Mouse (Mus musculus) brain, embryonic 14.5 days (tissue): Measurements from ENCODE around the gene Rag2. TPM values are rescaled to one million over a fixed set of nuclear protein-coding genes. Genes with fewer than 3 reads are reported as not detected.

Experiments
- DNase-seq: peaks from one replicate; pipeline ENCODE4 v3.0.0-alpha.2; 2011; ENCODE audit warnings: low read depth
- CTCF ChIP-seq: fragments of 200-500 bp; IDR thresholded peaks from 2 replicates; pipeline ENCODE4 v1.5.1; 2012; ENCODE audit warnings: inconsistent platforms, mild to moderate bottlenecking, moderate library complexity, borderline replicate concordance; ENCODE audit not compliant: insufficient read depth, insufficient read length; ENCODE audit errors: extremely low read depth
- POLR2A ChIP-seq: fragments of 200-500 bp; IDR thresholded peaks from 2 replicates; pipeline ENCODE4 v1.6.1; 2012; ENCODE audit warnings: mild to moderate bottlenecking, inconsistent platforms, borderline replicate concordance; ENCODE audit not compliant: poor library complexity, insufficient read depth, insufficient read length, severe bottlenecking; ENCODE audit errors: extremely low read depth
- polyA plus RNA-seq: library from polyadenylated mRNA; depleted of rRNA; stranded (reverse); fragments of >200 nt; gene quantifications from 2 replicates; pipeline ENCODE4 v1.2.3, GENCODE M21; 2012; rRNA removed

Gene Rag2
- polyA plus RNA-seq, 1 experiment, result 0.03 TPM

- DNase-seq, result no peak
- TF ChIP-seq POLR2A, result no peak
- no peak for TF ChIP-seq CTCF
These were observed 49.0 kb downstream of the Rag2 start for GRCm38 (mm10) chr2:101673547-101673946.

GRCm38 (mm10) chr2:101678236-101679021, 53.9 kb downstream of the Rag2 start, which contains the start of gene Traf6:
Gene Traf6, plus strand, starts transcription at chr2:101678429.
- DNase-seq, result peak; percentile 94
- TF ChIP-seq POLR2A, result peak; percentile 84
- peak; percentile 63 for TF ChIP-seq CTCF

- TF ChIP-seq CTCF, result no peak
- TF ChIP-seq POLR2A, result no peak
- peak; percentile 43 for DNase-seq
These were observed 54.8 kb downstream of the Rag2 start for GRCm38 (mm10) chr2:101679164-101679784.

Other genes with a start within 250 kb of the Rag2 start
- gene Rag1, start 24.8 kb downstream of the Rag2 start, polyA plus RNA-seq, result 0.11 and 0.16 TPM in 2 replicates
- 19.1 and 20.2 TPM in 2 replicates for gene B230118H07Rik, start 24.8 kb downstream of the Rag2 start, polyA plus RNA-seq
- 15.1 and 15.9 TPM in 2 replicates for gene Traf6, start 53.7 kb downstream of the Rag2 start, polyA plus RNA-seq